Mouse (Mus musculus) 416B (cell line): ENCODE results near the gene Kcnmb2.

Source experiments
- DNase-seq: peaks from one replicate; pipeline ENCODE4 v3.0.0; 2011; ENCODE audit warnings: low read depth

Gene Kcnmb2

DNA sequence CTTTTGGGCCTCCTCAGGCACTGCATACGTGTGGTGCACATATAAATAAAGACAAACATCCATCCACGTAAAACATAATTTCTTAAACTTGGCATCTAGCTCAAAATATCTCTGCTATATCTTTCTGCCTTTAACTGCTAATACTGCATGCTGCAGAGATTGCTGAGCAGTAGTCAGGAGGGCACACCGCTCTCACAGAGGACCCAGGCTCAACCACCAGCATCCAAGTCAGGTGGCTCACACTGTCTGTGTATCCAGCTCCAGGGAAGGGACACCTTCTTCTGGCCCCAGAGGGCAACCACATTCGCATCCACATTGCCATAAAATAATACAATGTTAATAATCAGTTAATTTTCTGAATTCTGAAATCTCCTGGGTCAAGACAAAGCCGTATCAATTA, 241.9 kb downstream of the Kcnmb2 start:
- no peak for DNase-seq

DNA sequence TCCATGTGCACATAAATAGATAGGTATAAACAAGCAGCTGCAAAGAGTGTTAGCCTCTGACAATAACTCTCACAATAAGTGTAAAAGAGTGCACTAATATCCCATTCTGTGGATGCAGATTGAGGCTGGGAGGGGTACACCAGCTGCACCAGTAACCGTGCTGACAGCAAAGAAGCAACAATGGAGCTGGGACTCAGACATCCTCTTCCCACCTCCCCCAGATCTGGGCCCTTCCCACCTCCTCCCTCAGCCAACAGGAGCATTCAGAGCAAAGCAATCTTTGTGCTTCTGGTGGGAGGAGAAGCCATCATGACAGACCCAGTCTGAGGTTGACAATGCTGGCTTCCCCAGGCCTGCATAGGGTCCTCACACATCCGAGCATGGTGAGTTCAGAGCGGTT, 242.3 kb downstream of the Kcnmb2 start:
- DNase-seq: no peak

DNA sequence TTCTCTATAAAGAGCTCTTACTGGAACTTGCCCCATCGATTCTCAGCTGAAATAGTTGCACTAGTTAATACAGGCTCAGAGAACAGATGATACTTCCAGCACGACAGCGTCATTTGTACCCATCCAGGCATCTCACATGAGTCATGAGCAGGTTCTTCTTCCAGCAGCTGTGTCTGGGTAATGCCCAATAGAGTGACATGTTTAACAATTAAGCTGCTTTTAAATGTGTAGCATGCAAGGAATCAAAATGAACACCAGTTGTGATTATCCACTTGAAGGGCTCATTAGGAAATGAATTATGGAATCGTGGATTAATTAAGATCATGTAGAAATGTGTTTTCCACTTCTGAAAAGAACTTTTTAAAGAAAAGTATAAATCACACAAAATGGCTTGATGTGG, 245.4 kb downstream of the Kcnmb2 start:
- no peak for DNase-seq

DNA sequence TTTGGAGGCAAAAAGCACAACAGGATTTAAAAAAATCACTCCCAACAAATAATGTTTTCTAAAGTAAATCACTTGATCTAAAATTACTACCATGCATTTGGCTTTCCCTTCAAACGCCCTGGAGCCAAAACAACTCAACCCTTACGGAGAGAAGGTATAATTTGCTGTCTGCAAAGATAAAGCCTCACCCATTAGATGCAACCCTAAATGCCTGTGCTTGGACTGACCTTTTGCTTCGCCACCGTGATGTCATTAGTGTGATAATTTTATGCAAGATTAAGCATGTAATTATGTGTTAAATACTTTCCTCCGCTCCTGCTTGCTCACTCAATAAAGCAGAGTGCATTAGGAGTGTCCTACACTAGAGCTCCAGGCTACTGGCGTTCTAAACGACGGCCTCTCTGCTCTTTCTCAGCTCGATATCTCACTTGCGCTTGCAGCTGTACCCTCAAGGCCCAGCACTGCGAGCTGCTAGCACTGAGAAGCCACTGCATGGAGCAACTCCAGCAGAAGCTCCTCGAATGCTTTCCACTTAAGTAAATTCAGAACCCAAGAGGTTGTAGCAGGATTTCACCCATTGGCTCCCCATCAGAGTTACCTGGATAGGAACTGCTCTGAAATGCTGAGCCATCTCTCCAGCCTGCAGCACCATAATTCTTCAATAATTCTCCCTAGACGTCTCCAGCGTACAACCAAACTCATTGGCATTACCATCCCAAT, 247.7 kb downstream of the Kcnmb2 start:
- DNase-seq: no peak

DNA sequence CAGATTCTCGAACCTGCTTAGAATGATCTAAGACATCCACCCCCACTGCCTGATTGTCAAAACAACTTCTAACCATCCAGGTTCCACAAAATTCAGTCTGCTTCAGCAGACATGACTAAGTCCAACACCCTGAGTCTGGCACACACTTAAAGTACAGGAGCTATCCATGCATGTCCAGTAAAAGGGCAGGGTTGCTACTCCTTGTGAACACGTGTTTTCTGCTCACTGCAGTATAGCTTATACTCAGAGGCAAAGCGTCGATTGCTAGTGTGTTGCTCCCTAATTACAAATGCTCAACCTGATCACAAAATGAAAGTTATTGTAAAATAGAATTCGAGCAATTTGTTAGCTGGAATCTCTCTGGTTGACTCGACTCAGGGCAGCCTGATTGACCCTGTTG, 278.2 kb downstream of the Kcnmb2 start:
- DNase-seq: no peak

DNA sequence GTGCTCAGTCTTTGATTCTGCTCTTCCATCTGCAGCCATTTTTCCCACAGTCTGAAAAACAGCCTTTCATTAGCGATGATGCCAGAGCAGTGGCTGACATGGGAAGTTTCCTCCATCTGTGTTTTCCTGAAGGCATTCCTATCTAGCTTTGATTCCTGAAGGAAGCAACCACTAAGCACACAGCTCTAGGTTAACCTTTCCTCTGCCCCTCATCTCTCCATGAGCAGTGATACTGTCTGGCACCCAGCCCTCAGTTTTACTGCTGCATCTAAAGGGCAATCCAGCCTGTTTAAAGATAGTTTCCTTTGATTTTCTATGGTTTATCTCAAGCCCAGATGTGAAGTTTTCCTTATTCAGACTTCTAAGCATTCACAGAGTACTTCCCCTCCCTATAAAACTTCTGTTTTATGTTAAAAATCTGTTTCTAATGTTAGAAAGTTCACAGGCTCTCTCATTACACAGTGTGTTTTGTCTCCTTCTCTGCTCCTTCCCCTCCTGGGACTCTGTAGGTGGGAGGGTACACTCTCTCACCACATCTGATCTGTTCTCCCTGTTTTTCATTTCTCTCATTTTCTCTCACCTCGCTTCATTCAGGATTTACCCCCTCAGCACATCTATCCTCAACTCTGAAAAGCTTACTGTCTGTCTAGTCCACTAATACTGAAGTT, 283.7 kb downstream of the Kcnmb2 start:
- DNase-seq: no peak

DNA sequence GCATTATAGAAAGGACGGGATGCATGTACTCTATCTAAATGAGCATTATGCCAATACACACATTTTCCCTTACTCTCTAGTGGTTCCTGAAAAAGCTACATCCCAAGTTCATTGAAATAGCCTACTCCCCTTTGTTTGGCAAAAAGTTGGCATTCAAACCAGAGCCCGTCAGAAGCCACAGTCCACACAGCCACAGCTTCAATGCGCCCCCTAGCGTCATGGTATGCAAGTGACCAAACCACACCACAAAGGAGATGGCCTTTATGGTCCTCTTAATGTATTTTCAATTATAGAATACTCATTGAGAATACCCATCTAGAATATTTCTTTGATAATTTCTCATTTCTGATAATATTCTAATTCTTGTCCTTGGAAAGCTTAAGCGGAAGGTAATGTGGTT, 286.2 kb downstream of the Kcnmb2 start:
- DNase-seq: peak; percentile 45

DNA sequence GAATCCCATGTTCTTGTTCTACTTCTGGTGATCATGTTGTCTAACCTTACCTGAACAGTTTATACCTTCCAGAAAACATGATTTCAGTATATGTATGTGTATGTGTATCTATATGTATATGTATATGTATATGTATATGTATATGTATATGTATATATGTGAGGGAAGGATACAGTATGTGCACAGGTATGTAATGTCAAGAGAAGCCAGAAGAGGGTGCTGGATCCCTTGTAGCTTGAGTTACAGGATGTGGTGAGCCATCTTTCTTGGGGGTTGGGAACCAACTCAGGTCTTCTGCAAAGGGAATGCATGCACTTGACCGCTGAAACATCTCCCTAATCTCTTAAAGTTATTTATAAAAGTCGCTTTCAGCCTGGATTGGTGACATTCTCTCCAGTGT, 286.6 kb downstream of the Kcnmb2 start:
- DNase-seq: peak; percentile 44

DNA sequence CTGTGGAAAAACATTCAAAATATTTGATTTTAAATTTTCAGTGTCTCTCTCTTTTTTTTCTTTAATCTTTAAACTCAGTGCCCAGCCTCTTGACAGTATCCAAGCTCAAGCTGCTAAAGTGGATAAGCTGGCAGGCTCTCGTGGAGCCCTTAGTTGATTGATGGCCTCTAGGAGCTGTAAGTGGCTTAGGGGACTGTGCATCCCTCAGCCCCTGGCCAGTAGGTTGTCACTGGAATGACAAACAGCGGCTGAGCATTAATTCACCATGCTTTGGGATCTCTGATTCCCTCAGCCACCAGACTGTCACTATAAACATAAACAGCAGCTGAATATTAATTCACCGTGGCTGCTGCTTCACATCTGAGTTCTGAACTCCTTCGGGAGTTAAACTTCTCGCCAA, 287.6 kb downstream of the Kcnmb2 start:
- no peak for DNase-seq

DNA sequence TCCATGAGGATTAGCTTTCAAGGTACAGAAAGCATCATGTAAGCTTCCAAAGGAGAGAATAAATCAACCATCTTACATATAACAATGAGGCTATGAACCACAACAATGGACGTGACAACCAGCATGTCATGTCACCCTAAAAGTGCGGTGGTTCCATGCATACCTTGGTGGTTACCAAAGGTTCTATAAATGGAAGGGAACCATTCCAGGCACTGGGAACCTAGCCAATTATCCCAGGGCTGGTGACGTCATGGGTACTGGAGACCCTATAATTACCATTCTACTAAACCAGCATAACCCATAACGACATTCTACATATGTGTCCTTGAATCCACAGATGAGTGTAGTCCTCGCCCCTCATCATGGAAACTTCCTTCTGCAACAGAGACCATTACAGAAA, 291.7 kb downstream of the Kcnmb2 start:
- DNase-seq: no peak

DNA sequence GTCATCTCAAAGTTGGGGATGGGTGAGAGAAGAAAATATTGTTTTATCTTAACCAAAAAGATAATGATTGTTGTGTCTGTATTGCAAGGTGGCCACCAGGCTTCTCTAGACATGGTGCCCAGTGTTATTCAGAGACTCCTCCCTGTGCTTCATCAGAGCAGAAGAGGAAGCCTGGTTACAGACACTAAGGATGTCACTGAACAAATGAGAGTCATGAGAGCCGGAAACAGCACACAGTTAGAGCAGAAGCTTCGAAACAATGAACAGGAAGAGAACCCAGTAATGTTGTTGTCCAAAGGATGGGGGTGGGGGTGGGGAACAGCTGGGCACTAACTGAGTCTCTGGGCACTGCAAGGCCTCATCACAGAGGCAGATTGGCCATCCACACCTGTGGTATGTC, 324.4 kb downstream of the Kcnmb2 start:
- no peak for DNase-seq

DNA sequence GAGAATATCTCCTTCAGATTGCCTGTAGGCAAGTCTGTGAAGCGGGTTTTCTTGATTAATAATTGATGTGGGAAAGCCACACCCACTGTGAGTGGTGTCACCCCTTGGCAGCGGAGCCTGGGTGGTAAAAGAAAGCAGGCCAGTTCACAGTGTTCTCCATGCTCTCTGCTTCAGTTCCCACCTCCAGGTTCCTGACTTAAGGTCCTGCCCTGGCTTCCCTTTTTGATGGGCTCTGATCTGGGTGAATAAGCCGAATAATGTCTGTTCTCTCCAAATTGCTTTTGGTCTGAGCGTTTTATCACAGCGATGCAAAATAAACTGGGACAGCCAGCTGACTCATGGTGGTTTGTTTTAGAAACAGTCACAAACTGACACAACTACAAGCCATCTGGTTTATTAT, 334.5 kb downstream of the Kcnmb2 start:
- no peak for DNase-seq
